Mouse (Mus musculus) MEL (cell line): ENCODE results near the gene Bpifa2. TPM values are rescaled to one million over a fixed set of nuclear protein-coding genes. Genes with fewer than 3 reads are reported as not detected.

Experiments used
- DNase-seq: peaks from one replicate; pipeline ENCODE4 v3.0.0; 2011; ENCODE audit warnings: low read depth, low spot score
- H3K27ac ChIP-seq: 2 replicates; pipeline ENCODE4 v1.5.1; 2012; ENCODE audit warnings: low read depth, mild to moderate bottlenecking, control low read depth, low read length, moderate library complexity; ENCODE audit not compliant: control insufficient read depth
- H3K27me3 ChIP-seq, 2 experiments: fragments of 150-350 bp in 1 of 2; sonication (generic) in 1 of 2; 2 replicates each; pipeline ENCODE4 v1.6.1; 2012; ENCODE audit warnings: low read length in 2 of 2, mild to moderate bottlenecking in 2 of 2, improper control_type of control experiment in 1 of 2, moderate library complexity in 1 of 2; ENCODE audit not compliant: insufficient read depth in 2 of 2, control insufficient read depth in 1 of 2
- H3K36me3 ChIP-seq, 2 experiments: 2 replicates each; pipeline ENCODE4 v1.6.1; 2012 to 2014; ENCODE audit warnings: low read length in 2 of 2, improper control_type of control experiment in 1 of 2, inconsistent platforms in 1 of 2, mild to moderate bottlenecking in 1 of 2; ENCODE audit not compliant: insufficient read depth in 2 of 2, control insufficient read depth in 1 of 2
- H3K4me1 ChIP-seq, 2 experiments: fragments of 150-350 bp in 1 of 2; sonication (generic) in 1 of 2; 2 replicates each; pipeline ENCODE4 v1.6.1; 2012; ENCODE audit warnings: low read length in 2 of 2, improper control_type of control experiment in 1 of 2, mild to moderate bottlenecking in 1 of 2; ENCODE audit not compliant: insufficient read depth in 2 of 2, control insufficient read depth in 1 of 2
- H3K4me3 ChIP-seq, 2 experiments: fragments of 150-350 bp in 1 of 2; sonication (generic) in 1 of 2; 2 replicates each; pipeline ENCODE4 v1.5.1; 2012; ENCODE audit warnings: low read depth in 2 of 2, low read length in 2 of 2, mild to moderate bottlenecking in 2 of 2, moderate library complexity in 2 of 2, control low read depth in 1 of 2, improper control_type of control experiment in 1 of 2; ENCODE audit not compliant: control insufficient read depth in 1 of 2, insufficient read depth in 1 of 2
- H3K79me2 ChIP-seq: 2 replicates; pipeline ENCODE4 v1.6.1; 2012; ENCODE audit warnings: mild to moderate bottlenecking, low read length, moderate library complexity; ENCODE audit not compliant: control insufficient read depth, poor library complexity, insufficient read depth
- H3K9ac ChIP-seq: 2 replicates; pipeline ENCODE4 v1.6.1; 2012; ENCODE audit warnings: low read depth, mild to moderate bottlenecking, control low read depth, low read length, moderate library complexity; ENCODE audit not compliant: control insufficient read depth, poor library complexity, severe bottlenecking
- H3K9me3 ChIP-seq: fragments of 150-350 bp; sonication (generic); replicated peaks from 2 replicates; pipeline ENCODE4 v1.6.1; 2012; ENCODE audit warnings: mild to moderate bottlenecking, low read length, improper control_type of control experiment, moderate library complexity; ENCODE audit not compliant: insufficient read depth
- CTCF ChIP-seq, 3 experiments: IDR thresholded peaks in 2 of 3; conservative IDR thresholded peaks in 1 of 3; 2 replicates each; pipeline ENCODE4 v1.5.1; 2011 to 2012; ENCODE audit warnings: low read length in 3 of 3, low read depth in 2 of 3, mild to moderate bottlenecking in 2 of 3, improper control_type of control experiment in 1 of 3, inconsistent platforms in 1 of 3, mixed read lengths in 1 of 3, moderate library complexity in 1 of 3; ENCODE audit not compliant: control insufficient read depth in 1 of 3, insufficient read depth in 1 of 3, poor library complexity in 1 of 3, severe bottlenecking in 1 of 3
- ELF1 ChIP-seq: IDR thresholded peaks from 2 replicates; pipeline ENCODE4 v1.6.1; 2014; ENCODE audit warnings: low read depth, mild to moderate bottlenecking, inconsistent platforms, low read length, improper control_type of control experiment, moderate library complexity
- ETS1 ChIP-seq: IDR thresholded peaks from 2 replicates; pipeline ENCODE4 v1.6.1; 2012; ENCODE audit warnings: low read depth, mild to moderate bottlenecking, inconsistent platforms, low read length, improper control_type of control experiment, moderate library complexity
- MAFK ChIP-seq: IDR thresholded peaks from 2 replicates; pipeline ENCODE4 v1.6.1; 2011; ENCODE audit warnings: low read depth, mild to moderate bottlenecking, low read length, improper control_type of control experiment, borderline replicate concordance
- MAX ChIP-seq: IDR thresholded peaks from 2 replicates; pipeline ENCODE4 v1.6.1; 2011; ENCODE audit warnings: low read length, improper control_type of control experiment
- MEF2A ChIP-seq: IDR thresholded peaks from 2 replicates; pipeline ENCODE4 v1.6.1; 2014; ENCODE audit warnings: low read depth, mild to moderate bottlenecking, inconsistent platforms, low read length, improper control_type of control experiment; ENCODE audit not compliant: poor library complexity, insufficient replicate concordance, severe bottlenecking; ENCODE audit errors: extremely low read depth
- MXI1 ChIP-seq: IDR thresholded peaks from 2 replicates; pipeline ENCODE4 v1.6.1; 2011; ENCODE audit warnings: mild to moderate bottlenecking, low read depth, low read length, improper control_type of control experiment
- NELFE ChIP-seq: IDR thresholded peaks from 2 replicates; pipeline ENCODE4 v1.6.1; 2011; ENCODE audit warnings: low read depth, low read length, improper control_type of control experiment
- NRF1 ChIP-seq: IDR thresholded peaks from 2 replicates; pipeline ENCODE4 v1.6.1; 2014; ENCODE audit warnings: low read depth, mild to moderate bottlenecking, inconsistent platforms, low read length, improper control_type of control experiment, moderate library complexity; ENCODE audit not compliant: poor library complexity, insufficient read depth, severe bottlenecking
- POLR2A ChIP-seq, 2 experiments: IDR thresholded peaks; 2 replicates each; pipeline ENCODE4 v1.6.1; 2011 to 2012; ENCODE audit warnings: low read length in 2 of 2, mild to moderate bottlenecking in 2 of 2, control low read depth in 1 of 2, improper control_type of control experiment in 1 of 2, low read depth in 1 of 2, moderate library complexity in 1 of 2; ENCODE audit not compliant: control insufficient read depth in 1 of 2, insufficient read depth in 1 of 2, poor library complexity in 1 of 2
- POLR2AphosphoS2 ChIP-seq: IDR thresholded peaks from 2 replicates; pipeline ENCODE4 v1.6.1; 2011; ENCODE audit warnings: low read length, improper control_type of control experiment
- RAD21 ChIP-seq: IDR thresholded peaks from 2 replicates; pipeline ENCODE4 v1.6.1; 2011; ENCODE audit warnings: mild to moderate bottlenecking, low read depth, low read length, improper control_type of control experiment
- SIN3A ChIP-seq: IDR thresholded peaks from 2 replicates; pipeline ENCODE4 v1.6.1; 2012; ENCODE audit warnings: low read length, improper control_type of control experiment, inconsistent platforms
- SMC3 ChIP-seq: IDR thresholded peaks from 2 replicates; pipeline ENCODE4 v1.6.1; 2011; ENCODE audit warnings: low read depth, low read length, improper control_type of control experiment
- TBP ChIP-seq: IDR thresholded peaks from 2 replicates; pipeline ENCODE4 v1.8.0; 2011; ENCODE audit warnings: low read depth, low read length, improper control_type of control experiment
- UBTF ChIP-seq: IDR thresholded peaks from 2 replicates; pipeline ENCODE4 v1.6.1; 2012; ENCODE audit warnings: low read depth, mild to moderate bottlenecking, inconsistent platforms, low read length, improper control_type of control experiment, moderate library complexity, borderline replicate concordance; ENCODE audit not compliant: insufficient read depth
- USF1 ChIP-seq: IDR thresholded peaks from 2 replicates; pipeline ENCODE4 v1.6.1; 2014; ENCODE audit warnings: low read depth, mild to moderate bottlenecking, inconsistent platforms, low read length, improper control_type of control experiment, moderate library complexity
- ZC3H11A ChIP-seq: IDR thresholded peaks from 2 replicates; pipeline ENCODE4 v1.6.1; 2012; ENCODE audit warnings: low read depth, mild to moderate bottlenecking, inconsistent platforms, low read length, improper control_type of control experiment
- ZKSCAN1 ChIP-seq: IDR thresholded peaks from 2 replicates; pipeline ENCODE4 v1.6.1; 2012; ENCODE audit warnings: low read depth, mild to moderate bottlenecking, inconsistent platforms, low read length, improper control_type of control experiment, moderate library complexity
- ZNF384 ChIP-seq: IDR thresholded peaks from 2 replicates; pipeline ENCODE4 v1.6.1; 2012; ENCODE audit warnings: low read depth, mild to moderate bottlenecking, inconsistent platforms, low read length, improper control_type of control experiment
- polyA plus RNA-seq, 2 experiments: library from polyadenylated mRNA; stranded (reverse) in 1 of 2; unstranded in 1 of 2; fragments of >175 nt in 1 of 2; fragments of >200 nt in 1 of 2; gene quantifications; 2 replicates each; pipeline versions ENCODE4 v1.2.1 to v1.2.4; 2012; ENCODE audit warnings: low replicate concordance in 2 of 2, low read depth in 1 of 2; ENCODE audit not compliant: insufficient read length in 2 of 2, insufficient read depth in 1 of 2, missing spikeins in 1 of 2
- total RNA-seq: library from RNA; depleted of rRNA; stranded (reverse); fragments of 300-350 nt; gene quantifications from 2 replicates; pipeline ENCODE4 v1.2.3, GENCODE M21; 2012

Bpifa2 gene
- total and polyA plus RNA-seq, 3 experiments, result not detected

- H3K27ac ChIP-seq, result no peak overlapping the region
- TF ChIP-seq POLR2AphosphoS2 (no peak), SMC3 (peak; percentile 21; the same call in 1 of the 2 replicates), RAD21 (peak; percentile 28), ZNF384 (0 out of 2 replicates have a peak, but pooled peaks have one; percentile 9), UBTF (no peak), NRF1 (no peak), CTCF (IDR thresholded peaks at IDR 0.05 in 2 of 3, conservative IDR thresholded peaks at IDR 0.05 in 1 of 3; ENCODE audit: control insufficient read depth in 1 of 3, insufficient read depth in 1 of 3, low read depth in 2 of 3, low read length in 3 of 3, poor library complexity in 1 of 3, severe bottlenecking in 1 of 3) (peak; percentile 58 to 77 (median 66)), MEF2A (no peak)
- TF ChIP-seq, all 39 proteins: peak for 4
- peak; percentile 23 for DNase-seq
- Histone ChIP-seq H3K4me1 (no peaks in the 10 kb centered on the region), H3K36me3 (no peaks in the 10 kb centered on the region), H3K79me2 (no peaks in the 10 kb centered on the region), H3K9me3 (no peaks in the 10 kb centered on the region), H3K4me3 (no peak overlapping the region), H3K9ac (no peak overlapping the region), H3K27me3 (no peaks in the 10 kb centered on the region)
Measured at GRCm38 (mm10) chr2:153995770-153996169, 12.3 kb upstream of the Bpifa2 start.

- no peak overlapping the region for H3K9ac ChIP-seq
- no peaks in the 10 kb centered on the region for H3K36me3 ChIP-seq
- no peak overlapping the region for H3K4me3 ChIP-seq
- H3K27me3 ChIP-seq, result no peaks in the 10 kb centered on the region
- no peaks in the 10 kb centered on the region for H3K9me3 ChIP-seq
- H3K4me1 ChIP-seq, result no peaks in the 10 kb centered on the region
- no peak for DNase-seq
- no peak overlapping the region for H3K27ac ChIP-seq
- no peaks in the 10 kb centered on the region for H3K79me2 ChIP-seq
- no peak for TF ChIP-seq MXI1
- TF ChIP-seq ETS1, result no peak
- no peak for TF ChIP-seq MAX
- no peak for TF ChIP-seq SIN3A
- TF ChIP-seq POLR2AphosphoS2, result no peak
- no peak for TF ChIP-seq ELF1
- no peak for TF ChIP-seq NRF1
- TF ChIP-seq NELFE, result no peak
- TF ChIP-seq ZKSCAN1, result no peak
- no peak for TF ChIP-seq USF1
- no peak for TF ChIP-seq MAFK
- no peak for TF ChIP-seq POLR2A (IDR thresholded peaks at IDR 0.05; ENCODE audit: control insufficient read depth in 1 of 2, insufficient read depth in 1 of 2, low read depth in 1 of 2, low read length in 2 of 2, poor library complexity in 1 of 2)
- TF ChIP-seq ZC3H11A, result no peak
- no peak for TF ChIP-seq MEF2A
- TF ChIP-seq TBP, result no peak
- no peak for TF ChIP-seq RAD21
Measured at GRCm38 (mm10) chr2:154000501-154000900, 7.6 kb upstream of the Bpifa2 start.
